Mouse (Mus musculus) retina, embryonic 14.5 days (tissue): ENCODE data around the gene Gm45783.
"Not testable (repeated sequence)": the region's sequence is repeated elsewhere in the genome, so short reads cannot be mapped to it uniquely, and the experiment has no call there.

ENCODE experiments used
- DNase-seq: peaks from one replicate; pipeline ENCODE4 v3.0.0-alpha.2; 2015; ENCODE audit warnings: low spot score

Gene Gm45783

GRCm38 (mm10) chr7:7374431-7374830 is at the start of gene Gm45783:
Gene Gm45783, minus strand, starts transcription at chr7:7374573.
- peak; percentile 1 for DNase-seq

GRCm38 (mm10) chr7:7399603-7400002 is 25.2 kb upstream of the Gm45783 start, which contains the start of gene Vmn2r31:
Gene Vmn2r31, minus strand, starts transcription at chr7:7399703.
- DNase-seq = not testable (repeated sequence)

GRCm38 (mm10) chr7:7337509-7337908 is 36.9 kb downstream of the Gm45783 start, which contains the start of gene Vmn2r30:
Gene Vmn2r30, minus strand, starts transcription at chr7:7337609.
- DNase-seq = not testable (repeated sequence)

- DNase-seq = peak; percentile 77
These were observed 78.8 kb downstream of the Gm45783 start for GRCm38 (mm10) chr7:7295595-7295994.
